Mouse (Mus musculus) T-cell, adult 66 days (primary cell): Measurements from ENCODE around the gene Ehbp1l1. TPM values are rescaled to one million over a fixed set of nuclear protein-coding genes. Genes with fewer than 3 reads are reported as not detected.

Source experiments
- total RNA-seq, 2 experiments: library from RNA; stranded (reverse); gene quantifications; 3 replicates in 1 of 2; 4 replicates in 1 of 2; pipeline ENCODE4 v1.2.4; 2023

Ehbp1l1 gene
- total RNA-seq = 10 to 100 TPM; 33.2 to 33.4 TPM

DNA sequence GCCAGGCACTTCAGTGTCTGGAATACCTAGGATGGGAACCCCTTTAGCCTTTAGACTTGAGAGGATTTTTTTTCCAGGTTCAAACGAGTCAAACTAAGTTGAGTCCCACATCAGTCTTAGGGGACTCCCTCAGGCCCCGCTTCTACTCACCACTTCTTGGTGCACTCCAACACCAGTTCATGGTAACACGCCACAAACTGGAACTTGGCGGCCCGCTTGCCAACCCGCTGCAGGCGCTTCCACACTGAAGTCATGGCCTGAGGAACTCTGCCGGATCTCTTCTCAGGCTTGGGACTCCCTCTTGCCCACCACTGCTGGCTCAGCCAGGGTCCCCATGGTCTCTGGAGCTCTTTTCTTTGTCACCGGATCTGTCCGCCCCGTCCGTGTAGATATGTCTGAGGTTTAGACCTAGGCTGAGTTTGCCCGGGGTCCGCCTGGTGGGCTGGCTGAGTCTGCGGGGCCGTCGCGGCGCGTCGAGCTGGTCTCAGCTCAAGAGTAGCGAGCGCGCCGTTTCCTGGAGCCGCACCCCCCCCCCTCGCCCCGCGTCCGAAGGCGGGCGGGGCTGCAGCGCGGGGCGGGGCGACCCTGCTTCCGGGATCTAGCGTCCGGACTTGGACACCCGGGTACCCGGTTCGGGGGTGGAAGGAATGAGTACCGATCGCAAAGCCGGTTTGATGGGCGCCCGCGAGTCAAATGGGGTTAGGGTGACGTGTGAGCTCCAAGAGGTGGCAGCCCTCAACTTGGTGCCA, at the start of gene Ehbp1l1:
Ehbp1l1 (minus strand) TSS at position 551 of the 749 bp plus-strand sequence.

DNA sequence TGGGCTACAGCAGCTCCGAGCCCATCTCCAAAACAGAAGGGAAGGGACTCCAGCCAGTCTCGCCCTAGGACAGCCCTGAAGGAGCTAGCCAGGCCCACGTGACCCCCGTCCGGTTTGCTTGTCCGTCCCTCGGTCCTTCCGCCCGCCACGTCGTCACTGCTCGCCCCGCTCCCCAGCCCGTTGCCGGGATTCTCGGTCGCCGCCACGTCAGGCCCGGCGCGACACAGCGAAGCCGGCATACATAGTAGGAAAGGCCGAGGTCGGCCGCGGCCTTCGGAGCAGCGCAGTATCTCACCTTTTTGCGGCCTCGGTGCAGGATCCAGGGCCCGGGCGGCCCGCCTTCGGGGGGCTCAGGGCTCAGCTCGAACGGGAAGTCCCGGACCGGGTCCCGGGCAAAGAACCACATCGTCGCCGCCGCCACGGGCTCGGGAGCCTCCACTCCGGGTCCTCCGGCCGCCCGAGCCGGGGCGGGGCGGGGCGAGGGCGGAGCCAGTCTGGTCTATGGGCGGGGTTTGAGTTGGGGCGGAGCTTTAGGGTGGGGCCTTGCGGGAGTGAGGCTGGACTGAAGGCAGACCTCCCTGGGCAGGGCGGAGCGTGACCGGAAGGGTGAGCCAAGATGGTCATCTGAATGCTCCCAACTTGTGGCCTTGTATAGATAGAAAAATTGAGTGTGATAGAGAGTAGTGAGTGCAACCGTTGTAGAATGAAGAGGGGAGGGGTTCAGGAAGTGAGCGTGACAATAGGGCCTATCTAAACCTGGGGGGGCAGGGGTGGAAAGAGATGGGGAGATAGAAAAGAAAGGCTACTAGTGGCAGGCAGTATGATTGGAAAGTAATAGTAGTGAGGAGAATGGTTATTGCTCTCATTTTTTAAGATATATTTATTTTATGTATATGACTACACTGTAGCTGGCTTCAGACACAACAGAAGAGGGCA, 45.1 kb upstream of the Ehbp1l1 start, which contains the start of gene Scyl1:
Scyl1 (minus strand) TSS at position 495 of the 936 bp plus-strand sequence.

DNA sequence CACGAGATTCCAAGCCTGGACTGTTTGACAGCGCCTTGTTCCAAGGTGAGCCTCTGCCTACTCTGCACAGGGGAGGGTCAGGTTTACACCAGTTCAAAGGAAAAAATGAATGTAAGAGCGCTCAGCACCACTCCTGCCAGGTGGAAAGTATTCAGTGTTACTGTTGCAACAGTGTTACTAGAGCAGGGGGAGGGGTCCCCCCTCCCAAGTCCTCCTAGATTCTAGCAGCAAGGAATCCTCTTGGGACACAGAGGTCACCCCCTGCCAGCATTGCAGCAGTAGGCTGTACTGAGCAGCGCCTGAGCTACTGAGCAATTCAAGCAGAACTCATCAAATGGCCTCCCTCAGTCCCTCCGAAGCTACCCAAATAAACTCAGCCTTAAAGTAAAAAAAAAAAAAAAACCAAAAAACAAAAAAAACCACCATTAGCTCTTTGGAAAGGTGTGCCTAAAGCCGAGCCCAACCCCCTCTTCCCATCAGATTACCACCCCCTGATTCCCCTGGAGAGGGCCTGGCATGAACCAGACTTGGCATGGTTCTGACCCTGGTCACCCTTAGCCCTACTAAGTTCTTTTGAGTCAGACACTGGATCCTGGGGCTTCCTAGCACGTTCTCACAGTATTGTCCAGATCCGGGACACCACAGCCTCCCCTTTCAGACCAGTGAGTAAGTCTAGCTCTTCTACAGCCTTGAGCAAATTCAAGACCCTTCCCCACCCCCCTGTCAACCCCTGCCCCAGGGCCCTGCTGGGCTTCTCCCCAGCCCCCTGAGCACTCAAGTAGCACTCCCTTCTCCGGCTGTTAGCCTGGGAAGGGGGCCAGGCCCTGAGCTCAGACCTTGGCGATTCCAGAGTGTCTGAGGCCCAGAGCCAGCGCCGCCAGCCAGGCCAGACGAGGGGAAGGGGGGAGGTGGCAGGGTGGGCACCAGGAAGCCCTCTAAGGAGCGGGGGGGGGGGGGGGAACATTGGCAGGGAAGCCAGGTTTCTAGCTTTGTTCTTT, 14.5 kb upstream of the Ehbp1l1 start, which contains the start of gene Ltbp3:
Ltbp3 (plus strand) TSS at position 585 of the 998 bp plus-strand sequence.

DNA sequence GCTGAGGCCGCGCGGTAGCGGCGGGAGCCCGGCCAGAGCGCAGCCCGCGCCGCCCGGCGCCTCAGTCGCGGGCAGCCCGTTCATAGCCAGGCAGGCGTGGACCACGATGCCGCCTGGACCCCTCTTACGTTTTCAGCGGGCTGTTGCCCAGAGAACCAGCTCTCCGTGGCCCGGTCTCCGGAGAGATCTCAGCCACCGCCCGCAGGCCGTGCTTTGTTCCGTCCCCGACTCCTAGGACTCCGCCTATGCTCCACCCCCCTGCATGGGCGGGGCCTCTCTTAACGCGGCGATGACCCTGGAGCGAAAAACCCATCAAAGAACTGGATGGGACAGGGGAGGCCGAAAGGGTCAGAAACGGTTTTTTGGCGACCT, 3.3 kb upstream of the Ehbp1l1 start, which contains the start of gene Fam89b:
Fam89b (minus strand) TSS at position 210 of the 372 bp plus-strand sequence.

DNA sequence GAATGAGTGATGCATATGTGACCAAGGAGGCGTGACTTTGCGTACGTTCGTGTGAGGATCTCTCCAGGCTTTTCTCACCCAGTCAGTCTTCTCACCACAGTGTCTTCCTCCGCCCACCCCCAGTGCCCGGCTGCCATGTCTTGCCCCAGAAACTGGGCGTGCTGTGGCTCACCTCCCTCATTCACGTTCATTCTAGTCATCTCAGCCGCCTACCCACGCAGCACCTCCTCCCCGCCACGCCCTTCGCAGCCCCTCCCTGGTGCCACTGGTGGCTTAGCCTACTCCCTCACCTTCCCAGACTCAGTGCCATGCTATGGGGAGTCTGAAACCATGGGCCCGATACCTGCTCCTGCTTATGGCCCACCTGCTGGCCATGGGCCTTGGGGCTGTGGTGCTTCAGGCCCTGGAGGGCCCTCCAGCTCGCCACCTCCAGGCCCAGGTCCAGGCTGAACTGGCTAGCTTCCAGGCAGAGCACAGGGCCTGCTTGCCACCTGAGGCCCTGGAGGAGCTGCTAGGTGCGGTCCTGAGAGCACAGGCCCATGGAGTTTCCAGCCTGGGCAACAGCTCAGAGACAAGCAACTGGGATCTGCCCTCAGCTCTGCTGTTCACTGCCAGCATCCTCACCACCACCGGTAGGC, 21.8 kb downstream of the Ehbp1l1 start, which contains the start of gene Kcnk7:
Kcnk7 (plus strand) TSS at position 205 of the 638 bp plus-strand sequence.

DNA sequence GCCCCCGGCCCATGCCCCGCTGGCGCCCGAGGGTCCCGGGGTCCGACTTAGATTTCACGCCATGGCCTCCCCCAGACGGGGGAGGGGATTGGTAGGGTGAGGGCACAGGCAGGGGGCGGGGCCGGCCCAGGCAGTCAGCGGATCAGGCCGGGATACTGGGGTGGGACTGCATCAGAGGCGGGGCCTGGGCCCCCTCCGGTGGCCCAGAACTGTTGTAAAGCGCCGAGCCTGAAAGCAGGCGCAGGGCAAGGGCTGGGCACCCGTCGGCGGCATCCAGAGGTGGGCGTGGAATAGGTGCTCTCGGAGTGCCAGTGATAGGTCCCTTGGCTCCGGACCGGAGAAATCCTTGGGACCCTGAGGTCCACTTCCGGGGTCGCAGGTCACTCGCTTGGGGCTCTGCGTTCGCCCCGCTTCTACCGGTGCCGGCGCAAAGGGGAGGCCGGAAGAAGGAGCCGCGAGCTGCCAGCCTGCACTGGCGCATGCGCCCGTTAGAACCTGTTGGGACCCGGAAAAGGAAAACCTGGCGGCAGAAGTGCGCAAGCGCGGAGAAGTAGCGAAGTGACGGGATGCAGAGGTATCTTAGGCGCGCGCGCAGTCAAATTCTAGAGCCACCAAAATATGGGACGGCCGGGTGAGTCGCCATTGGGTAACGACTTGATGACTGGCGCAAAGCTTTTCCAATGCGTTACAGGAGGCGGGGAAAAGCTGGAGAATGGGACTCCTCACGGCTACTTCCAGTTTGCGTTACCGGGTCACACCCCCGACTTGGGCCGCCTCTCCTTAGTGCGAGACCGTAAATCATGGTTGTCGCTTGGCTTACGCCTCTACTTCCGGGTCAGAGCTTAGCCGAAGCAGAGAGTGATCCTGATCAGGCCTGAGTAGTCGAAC, 37.7 kb downstream of the Ehbp1l1 start, which contains the start of the genes Map3k11 and Pcnx3:
Map3k11 (plus strand) TSS at position 543 of the 888 bp plus-strand sequence.
Pcnx3 (minus strand) TSS at position 709 of the 888 bp plus-strand sequence.

DNA sequence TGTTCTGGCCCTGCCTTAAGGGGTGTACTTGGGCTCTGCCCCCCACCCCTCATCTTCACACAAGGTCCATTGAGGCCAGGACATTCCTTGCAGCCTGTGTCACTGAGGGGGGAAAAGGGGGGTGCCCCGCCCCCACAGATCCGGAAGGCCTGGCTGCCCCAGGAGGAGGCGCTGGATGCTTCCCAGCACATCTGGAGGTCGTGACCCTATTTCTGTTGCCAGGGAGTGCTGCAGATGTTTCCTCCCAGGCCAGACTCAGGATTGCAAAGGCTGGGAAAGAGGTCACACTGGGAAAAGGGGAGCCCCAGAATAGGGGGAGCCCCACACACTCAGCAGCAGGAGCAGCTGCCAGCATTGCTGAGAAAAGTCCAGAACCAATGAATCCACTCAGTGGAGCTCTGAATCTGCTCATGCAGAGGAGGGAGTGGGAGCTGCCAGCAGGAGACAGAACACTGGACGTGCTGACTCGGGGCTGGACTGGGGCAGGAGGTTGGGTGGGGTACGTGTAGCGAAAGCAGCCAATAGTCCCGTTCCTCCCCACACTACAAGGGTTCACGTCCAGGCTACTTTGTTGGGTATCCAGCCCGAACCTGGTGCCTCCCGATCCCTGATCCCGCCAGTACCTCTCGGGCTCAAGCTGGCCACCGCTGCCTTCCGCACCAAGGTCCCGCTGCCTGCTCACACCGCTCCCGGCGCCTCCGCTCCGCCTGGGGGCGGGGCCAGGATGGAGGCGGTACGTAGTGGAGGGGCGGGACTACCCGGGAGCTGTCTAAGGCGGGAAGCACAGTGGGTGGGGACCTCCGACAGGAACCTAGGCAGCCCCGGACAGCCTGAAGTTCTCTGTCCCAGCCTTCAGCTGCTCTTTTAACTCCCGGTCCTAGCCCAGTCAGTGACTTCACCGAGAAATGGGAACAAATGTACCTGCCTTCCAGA, 62.9 kb downstream of the Ehbp1l1 start, which contains the start of gene Sipa1:
Sipa1 (minus strand) TSS at position 727 of the 933 bp plus-strand sequence.

Other genes with a start within 250 kb of the Ehbp1l1 start
- gene Mus81, start 237.9 kb downstream of the Ehbp1l1 start, total RNA-seq = 10 to 100 TPM; 46.1 to 52.7 TPM
- gene Cfl1, start 235.9 kb downstream of the Ehbp1l1 start, total RNA-seq = 1,000 to 10,000 TPM; 1,462 to 1,487 TPM
- gene 1700020D05Rik, start 222.5 kb downstream of the Ehbp1l1 start, total RNA-seq = 1 to 10 TPM; 2.1 to 2.6 TPM
- 10 to 100 TPM in 1 of 2 experiments, 1 to 10 TPM in 1; 9.2 to 10.5 TPM for gene Snx32, start 215.8 kb downstream of the Ehbp1l1 start, total RNA-seq
- not detected for gene Ovol1, start 165.7 kb downstream of the Ehbp1l1 start, total RNA-seq
- gene Ap5b1, start 158.3 kb downstream of the Ehbp1l1 start, total RNA-seq = 10 to 100 TPM; 25.5 to 26.2 TPM
- 100 to 1,000 TPM; 113 TPM for gene Rnaseh2c, start 124.4 kb downstream of the Ehbp1l1 start, total RNA-seq
- gene Kat5, start 116.1 kb downstream of the Ehbp1l1 start, total RNA-seq = 100 to 1,000 TPM; 120 to 134 TPM
- gene Rela, start 88.8 kb downstream of the Ehbp1l1 start, total RNA-seq = 100 to 1,000 TPM; 129 to 143 TPM
- 100 to 1,000 TPM; 205 to 236 TPM for gene Sipa1, start 62.6 kb downstream of the Ehbp1l1 start, total RNA-seq
- 10 to 100 TPM; 47.9 to 54.0 TPM for gene Map3k11, start 37.6 kb downstream of the Ehbp1l1 start, total RNA-seq
- 100 to 1,000 TPM; 154 to 180 TPM for gene Pcnx3, start 37.4 kb downstream of the Ehbp1l1 start, total RNA-seq
- gene Kcnk7, start 21.9 kb downstream of the Ehbp1l1 start, total RNA-seq = 1 to 10 TPM; 1.1 to 1.3 TPM
- gene Fam89b, start 3.3 kb upstream of the Ehbp1l1 start, total RNA-seq = 10 to 100 TPM; 33.5 to 40.3 TPM
- not detected for gene Ltbp3, start 14.6 kb upstream of the Ehbp1l1 start, total RNA-seq
- gene Scyl1, start 45.1 kb upstream of the Ehbp1l1 start, total RNA-seq = 10 to 100 TPM; 77.1 to 92.3 TPM
- 100 to 1,000 TPM; 177 to 193 TPM for gene Frmd8, start 149.0 kb upstream of the Ehbp1l1 start, total RNA-seq
- 10 to 100 TPM; 22.3 to 23.2 TPM for gene Slc25a45, start 151.5 kb upstream of the Ehbp1l1 start, total RNA-seq
- gene Tigd3, start 167.8 kb upstream of the Ehbp1l1 start, total RNA-seq = 1 to 10 TPM; 4.9 to 6.1 TPM
- 100 to 1,000 TPM; 147 to 183 TPM for gene Dpf2, start 186.7 kb upstream of the Ehbp1l1 start, total RNA-seq
- under 1 TPM in 1 of 2 experiments, not detected in 1; 0.52 TPM for gene Cdc42ep2, start 198.5 kb upstream of the Ehbp1l1 start, total RNA-seq
- gene Pola2, start 237.9 kb upstream of the Ehbp1l1 start, total RNA-seq = 10 to 100 TPM; 66.1 to 74.2 TPM